Mouse (Mus musculus) liver, postnatal 0 days (tissue): ENCODE measurements around the gene Syde2. TPM values are rescaled to one million over a fixed set of nuclear protein-coding genes. Genes with fewer than 3 reads are reported as not detected.
"Not testable (repeated sequence)": the region's sequence is repeated elsewhere in the genome, so short reads cannot be mapped to it uniquely, and the experiment has no call there.

Experiments used
- ATAC-seq: fragments of 200-750 bp; cut with Nextera tagmentation; 2 replicates; pipeline ENCODE4 v1.8.0; 2017; ENCODE audit warnings: mild to moderate bottlenecking, moderate library complexity
- DNase-seq: peaks from one replicate; pipeline ENCODE4 v3.0.0-alpha.2; 2016
- H3K27ac ChIP-seq: fragments of 300-500 bp; sonication (generic); 2 replicates; pipeline ENCODE4 v1.5.1; 2014; ENCODE audit warnings: antibody characterized with exemption, moderate library complexity, mild to moderate bottlenecking, low read depth
- H3K27me3 ChIP-seq: fragments of 300-500 bp; sonication (generic); 2 replicates; pipeline ENCODE4 v1.6.1; 2014; ENCODE audit warnings: low read length, control low read depth, mixed read lengths; ENCODE audit not compliant: insufficient read depth
- H3K36me3 ChIP-seq: fragments of 300-500 bp; sonication (generic); replicated peaks from 2 replicates; pipeline ENCODE4 v1.6.1; 2014; ENCODE audit warnings: mild to moderate bottlenecking, control low read depth, low read length, moderate library complexity, mixed read lengths; ENCODE audit not compliant: insufficient read depth
- H3K4me1 ChIP-seq: fragments of 300-500 bp; sonication (generic); 2 replicates; pipeline ENCODE4 v1.6.1; 2014; ENCODE audit warnings: antibody characterized with exemption, mild to moderate bottlenecking, control low read depth; ENCODE audit not compliant: insufficient read depth
- H3K4me2 ChIP-seq: fragments of 300-500 bp; sonication (generic); 2 replicates; pipeline ENCODE4 v1.6.1; 2014; ENCODE audit warnings: low read depth, mild to moderate bottlenecking, low read length, moderate library complexity, mixed read lengths
- H3K4me3 ChIP-seq: fragments of 300-500 bp; sonication (generic); 2 replicates; pipeline ENCODE4 v1.5.1; 2014; ENCODE audit warnings: low read depth, low read length
- H3K9ac ChIP-seq: fragments of 300-500 bp; sonication (generic); replicated peaks from 2 replicates; pipeline ENCODE4 v1.6.1; 2014; ENCODE audit warnings: mild to moderate bottlenecking, moderate library complexity
- H3K9me3 ChIP-seq: fragments of 300-500 bp; sonication (generic); 2 replicates; pipeline ENCODE4 v1.6.1; 2016; ENCODE audit warnings: mild to moderate bottlenecking, control low read depth, low read length, mixed read lengths
- CTCF ChIP-seq: sonication (generic); IDR thresholded peaks from 2 replicates; pipeline ENCODE4 v1.5.1; 2016; ENCODE audit warnings: antibody characterized with exemption, low read depth
- EP300 ChIP-seq: IDR thresholded peaks from 2 replicates; pipeline ENCODE4 v1.6.1; 2016; ENCODE audit warnings: antibody characterized with exemption, low read depth, mild to moderate bottlenecking
- WGBS: fragments of 180-500 bp; shearing (Covaris S2); extraction: QIAGEN DNeasy Blood & Tissue Kit; methylation state at CpG from one replicate; pipeline ENCODE4 v1.1.7; 2014; ENCODE audit not compliant: insufficient replicate concordance; 5-methylcytosine and 5-hydroxymethylcytosine counted together
- polyA plus RNA-seq: library from polyadenylated mRNA; unstranded; fragments of >200 nt; fragmentation: Nextera tagmentation; extraction: Ambion mirVana; gene quantifications from 2 replicates; pipeline ENCODE4 v1.2.1, GENCODE M21; 2015

The Syde2 gene
- polyA plus RNA-seq, 1 experiment from 2014 or later: 0.47 TPM

DNA sequence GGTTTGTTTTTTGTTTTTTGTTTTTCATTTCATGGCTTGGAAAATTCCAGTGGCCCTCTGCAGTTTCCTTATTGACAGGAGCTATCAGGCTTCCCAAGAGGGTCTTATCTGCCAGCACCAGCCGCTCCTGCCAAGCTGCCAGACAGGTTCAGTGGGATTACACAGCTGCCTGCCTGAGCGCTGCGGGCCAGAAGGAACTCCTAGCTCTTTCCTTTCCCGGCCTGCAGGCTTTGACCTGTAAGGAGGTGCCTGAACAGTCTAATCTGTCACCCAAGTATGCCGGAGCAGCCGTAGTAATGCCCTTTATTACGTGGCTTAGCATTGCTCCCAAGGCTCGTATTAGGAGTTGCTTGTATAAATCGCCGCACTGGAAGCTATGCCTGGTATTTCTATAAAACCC is 23.2 kb upstream of the Syde2 start:
- Histone ChIP-seq H3K9me3 (no peaks in the 10 kb centered on the region), H3K9ac (no peak overlapping the region), H3K27me3 (0 out of 2 replicates have a peak, but pooled peaks cover 4% of the 10 kb centered on the region), H3K4me2 (peak overlapping the region; percentile 55), H3K4me3 (no peak overlapping the region), H3K27ac (peak overlapping the region; percentile 17; the same call in 1 of the 2 replicates), H3K4me1 (peaks cover 10% of the 10 kb centered on the region), H3K36me3 (no peaks in the 10 kb centered on the region)
- 17% methylated on average over 10 of the region's 10 CpGs for WGBS
- DNase-seq (no peak), ATAC-seq (peak; percentile 44)
- no peak for TF ChIP-seq CTCF
- no peak for TF ChIP-seq EP300

- H3K9ac ChIP-seq, H3K4me1 ChIP-seq, DNase-seq, H3K4me3 ChIP-seq, H3K27ac ChIP-seq, H3K4me2 ChIP-seq, H3K9me3 ChIP-seq, ATAC-seq, H3K36me3 ChIP-seq, H3K27me3 ChIP-seq: not testable (repeated sequence)
- WGBS: 60% methylated on average over 3 of the region's 3 CpGs
Measured at GRCm38 (mm10) chr3:145965583-145965982, 22.1 kb upstream of the Syde2 start.

DNA sequence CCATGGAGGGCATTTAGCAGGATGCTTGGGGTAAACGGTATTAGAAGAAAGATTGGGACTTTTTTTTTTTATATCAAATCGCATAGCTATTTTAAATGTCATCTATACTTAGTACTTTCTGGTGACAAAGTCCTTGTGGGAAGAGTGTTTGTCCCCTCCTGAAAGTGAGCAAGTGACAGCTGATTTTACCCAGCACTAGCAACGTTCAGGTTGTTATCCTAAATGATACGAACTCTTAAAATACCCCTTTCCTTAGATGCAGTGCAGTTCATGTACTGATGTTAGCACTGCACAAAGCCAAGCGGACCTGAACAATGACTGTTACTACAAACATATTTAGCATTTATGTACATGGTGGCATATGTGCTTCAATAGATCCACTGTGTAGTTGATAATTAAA is 20.9 kb upstream of the Syde2 start:
- H3K36me3 ChIP-seq: no peaks in the 10 kb centered on the region
- no peak overlapping the region for H3K4me2 ChIP-seq
- H3K4me1 ChIP-seq: peaks cover 10% of the 10 kb centered on the region
- no peak overlapping the region for H3K4me3 ChIP-seq
- no peak for TF ChIP-seq EP300
- no peak for TF ChIP-seq CTCF
- no peak overlapping the region for H3K9ac ChIP-seq
- H3K27me3 ChIP-seq: 0 out of 2 replicates have a peak, but pooled peaks cover 4% of the 10 kb centered on the region
- no peaks in the 10 kb centered on the region for H3K9me3 ChIP-seq
- 80% methylated on average over 5 of the region's 5 CpGs for WGBS
- no peak for ATAC-seq
- no peak overlapping the region for H3K27ac ChIP-seq
- DNase-seq: no peak

GRCm38 (mm10) chr3:145969031-145969501 is 18.6 kb upstream of the Syde2 start:
- 0 out of 2 replicates have a peak overlapping the region, but pooled peaks have one; percentile 23 for H3K4me2 ChIP-seq
- 0 out of 2 replicates have a peak, but pooled peaks cover 4% of the 10 kb centered on the region for H3K4me1 ChIP-seq
- TF ChIP-seq CTCF: no peak
- TF ChIP-seq EP300: no peak
- no peak overlapping the region for H3K27ac ChIP-seq
- peaks cover 2% of the 10 kb centered on the region; the same call in 1 of the 2 replicates for H3K9me3 ChIP-seq
- 30% methylated on average over 14 of the region's 14 CpGs for WGBS
- H3K36me3 ChIP-seq: no peaks in the 10 kb centered on the region
- peak; percentile 18; the same call in 1 of the 2 replicates for ATAC-seq
- no peak overlapping the region for H3K9ac ChIP-seq
- H3K4me3 ChIP-seq: no peak overlapping the region
- H3K27me3 ChIP-seq: no peaks in the 10 kb centered on the region
- DNase-seq: peak; percentile 27

GRCm38 (mm10) chr3:145971501-145971900 is 16.2 kb upstream of the Syde2 start:
- H3K36me3 ChIP-seq: no peaks in the 10 kb centered on the region
- no peak overlapping the region for H3K4me3 ChIP-seq
- H3K9me3 ChIP-seq: peaks cover 10% of the 10 kb centered on the region; the same call in 1 of the 2 replicates
- H3K27ac ChIP-seq: no peak overlapping the region
- no peak overlapping the region for H3K4me2 ChIP-seq
- TF ChIP-seq EP300: no peak
- no peak for TF ChIP-seq CTCF
- no peak for DNase-seq
- H3K9ac ChIP-seq: no peak overlapping the region
- ATAC-seq: no peak
- no peaks in the 10 kb centered on the region for H3K27me3 ChIP-seq
- no peaks in the 10 kb centered on the region for H3K4me1 ChIP-seq
- 69% methylated on average over 10 of the region's 10 CpGs for WGBS

DNA sequence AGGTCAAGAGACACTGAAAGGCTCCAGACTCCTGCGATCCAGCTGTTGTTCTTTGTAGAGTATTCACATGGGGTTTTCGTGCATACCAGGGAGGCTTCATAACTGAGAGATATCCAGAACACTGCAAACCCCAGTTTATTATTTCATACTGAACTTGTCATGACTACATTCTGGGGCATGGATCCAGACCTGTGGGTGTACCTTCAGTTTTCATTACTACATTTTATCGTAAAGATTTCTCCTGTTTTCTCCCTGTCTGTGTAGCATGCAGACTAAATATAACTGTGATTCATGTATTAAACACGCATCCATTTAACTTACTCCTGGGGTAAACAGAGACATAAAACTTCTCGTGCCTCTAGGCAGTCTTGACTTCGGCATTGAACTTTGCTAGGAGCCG is 12.7 kb upstream of the Syde2 start:
- H3K9ac ChIP-seq: no peak overlapping the region
- ATAC-seq: no peak
- no peaks in the 10 kb centered on the region for H3K27me3 ChIP-seq
- no peaks in the 10 kb centered on the region for H3K36me3 ChIP-seq
- no peak overlapping the region for H3K27ac ChIP-seq
- H3K9me3 ChIP-seq: peaks cover 10% of the 10 kb centered on the region; the same call in 1 of the 2 replicates
- no peaks in the 10 kb centered on the region for H3K4me1 ChIP-seq
- DNase-seq: no peak
- WGBS: 83% methylated on average over 7 of the region's 7 CpGs
- no peak overlapping the region for H3K4me2 ChIP-seq
- H3K4me3 ChIP-seq: no peak overlapping the region
- no peak for TF ChIP-seq EP300
- no peak for TF ChIP-seq CTCF
